Mouse (Mus musculus): ENCODE measurements around the gene Atp5h. TPM values are rescaled to one million over a fixed set of nuclear protein-coding genes. Genes with fewer than 3 reads are reported as not detected.
"Not testable (repeated sequence)": the region's sequence is repeated elsewhere in the genome, so short reads cannot be mapped to it uniquely, and the experiment has no call there.

Gene Atp5h
- 553 to 728 TPM (median 631 TPM) in 3 replicates for total RNA-seq (2017)

DNA sequence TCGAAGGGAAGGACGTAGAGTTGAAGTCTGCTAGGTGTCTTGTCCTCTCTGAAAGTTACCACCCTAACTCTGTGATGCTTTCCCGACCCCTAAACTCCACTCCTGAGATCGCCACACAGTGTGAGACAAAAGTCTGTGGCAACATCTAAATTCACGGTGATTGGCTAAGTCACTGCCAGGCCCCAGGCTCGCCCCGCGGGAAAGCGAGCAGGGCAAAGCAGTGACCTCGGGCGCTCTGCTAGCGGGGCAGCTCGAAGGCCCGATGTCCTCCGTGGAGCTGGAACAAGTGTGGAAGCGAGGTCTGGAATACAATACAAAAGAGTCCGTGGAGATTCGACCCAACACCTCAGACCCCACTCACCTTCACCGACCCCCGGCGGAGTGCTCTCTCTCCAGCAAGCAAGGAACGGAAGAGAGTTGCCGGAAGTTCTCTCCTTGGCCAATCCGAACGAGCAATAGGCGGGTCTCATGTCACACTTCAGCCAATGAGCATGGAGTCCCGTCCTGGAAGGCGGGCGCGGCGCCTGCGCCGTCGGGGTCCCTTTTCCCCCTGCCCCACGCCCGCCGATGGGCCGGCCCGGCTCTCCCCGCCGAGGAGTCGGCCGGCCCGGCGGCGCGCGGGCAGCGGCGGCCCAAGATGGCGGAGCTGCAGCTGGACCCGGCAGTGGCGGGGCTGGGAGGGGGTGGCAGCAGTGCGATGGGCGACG, at the start of gene Atp5h, which contains the start of gene Kctd2:
Gene Atp5h (minus strand): TSS at position 432 of the 707 bp plus-strand sequence.
Gene Kctd2 (plus strand): TSS at position 598 of the 707 bp plus-strand sequence.
- ATAC-seq (replicated peaks; ENCODE audit: insufficient number of reproducible peaks, low FRiP score, low TSS enrichment, poor library complexity, severe bottlenecking), result peak; percentile 96

DNA sequence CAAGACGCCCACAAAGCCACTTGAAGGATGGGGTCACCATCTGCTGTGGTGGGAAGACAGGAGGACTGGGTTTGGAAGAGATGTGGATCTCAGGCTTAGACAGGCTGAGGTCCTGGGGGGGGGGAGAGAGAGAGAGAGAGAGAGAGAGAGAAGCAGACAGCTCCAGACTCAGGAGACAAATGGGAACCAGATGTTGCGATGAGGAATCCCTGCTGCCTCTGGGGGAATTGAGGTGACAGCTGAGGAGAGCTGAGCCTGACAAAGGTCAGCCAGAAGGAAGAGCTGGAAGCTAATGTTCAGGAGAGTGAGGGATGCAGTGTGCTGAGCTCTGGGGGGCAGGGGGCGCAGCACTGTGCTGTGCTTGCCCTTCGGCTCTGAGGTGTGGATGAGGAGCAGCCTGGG, 47.5 kb upstream of the Atp5h start:
- no peak for ATAC-seq (replicated peaks; ENCODE audit: insufficient number of reproducible peaks, low FRiP score, low TSS enrichment, poor library complexity, severe bottlenecking)

DNA sequence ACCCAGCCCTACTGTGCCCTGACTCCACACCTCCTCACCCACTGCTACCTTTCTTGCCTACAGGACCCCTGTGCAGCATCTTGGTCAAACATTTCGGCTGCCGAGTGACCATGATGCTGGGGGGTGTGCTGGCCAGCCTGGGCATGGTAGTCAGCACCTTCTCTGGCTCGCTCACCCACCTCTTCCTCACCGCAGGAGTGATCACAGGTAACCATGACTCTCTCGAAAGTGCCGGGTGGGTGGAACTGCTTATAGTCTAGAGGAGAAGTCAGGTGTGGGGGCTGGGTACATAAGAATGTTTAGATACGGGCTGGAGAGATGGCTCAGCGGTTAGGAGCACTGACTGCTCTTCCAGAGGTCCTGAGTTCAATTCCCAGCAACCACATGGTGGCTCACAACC, 45.1 kb upstream of the Atp5h start:
- no peak for ATAC-seq (replicated peaks; ENCODE audit: insufficient number of reproducible peaks, low FRiP score, low TSS enrichment, poor library complexity, severe bottlenecking)

- ATAC-seq (replicated peaks; ENCODE audit: insufficient number of reproducible peaks, low FRiP score, low TSS enrichment, poor library complexity, severe bottlenecking), result no peak
These were observed 43.6 kb upstream of the Atp5h start for GRCm38 (mm10) chr11:115463397-115463796.

DNA sequence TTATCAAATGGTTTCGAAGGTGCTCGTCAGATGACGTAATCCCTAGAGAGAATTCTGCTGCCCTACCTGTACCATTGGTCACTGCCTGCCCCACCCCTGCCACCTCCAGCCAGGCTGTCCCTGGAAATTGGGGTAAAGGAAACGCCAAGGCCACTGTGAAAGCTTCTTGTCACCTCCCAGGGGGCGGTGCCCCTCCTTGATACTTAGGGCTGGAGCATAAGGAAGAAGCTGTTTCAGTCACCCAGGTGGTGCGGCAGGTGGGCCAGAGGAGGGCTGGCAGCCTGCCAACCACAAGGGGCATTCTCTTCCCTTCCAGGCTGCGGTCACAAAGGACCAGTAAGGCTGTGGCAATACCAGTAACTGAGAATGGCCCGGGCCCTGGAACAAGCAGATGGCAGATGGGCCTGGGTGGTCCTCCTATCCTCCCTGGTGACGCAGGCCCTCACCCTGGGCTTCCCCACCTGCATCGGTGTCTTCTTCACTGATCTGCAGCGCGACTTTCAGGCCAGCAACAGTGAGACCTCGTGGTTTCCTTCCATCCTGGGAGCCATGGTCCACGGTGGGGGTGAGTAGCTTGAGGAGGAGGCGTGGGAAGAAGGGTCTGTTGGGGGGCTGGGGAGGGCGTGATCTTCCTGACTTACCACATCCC, 42.6 kb upstream of the Atp5h start, which contains the start of gene Slc16a5:
Gene Slc16a5 (plus strand): TSS at position 232 of the 649 bp plus-strand sequence.
- ATAC-seq (replicated peaks; ENCODE audit: insufficient number of reproducible peaks, low FRiP score, low TSS enrichment, poor library complexity, severe bottlenecking), result no peak

GRCm38 (mm10) chr11:115461846-115462242, 42.1 kb upstream of the Atp5h start:
- no peak for ATAC-seq (replicated peaks; ENCODE audit: insufficient number of reproducible peaks, low FRiP score, low TSS enrichment, poor library complexity, severe bottlenecking)

DNA sequence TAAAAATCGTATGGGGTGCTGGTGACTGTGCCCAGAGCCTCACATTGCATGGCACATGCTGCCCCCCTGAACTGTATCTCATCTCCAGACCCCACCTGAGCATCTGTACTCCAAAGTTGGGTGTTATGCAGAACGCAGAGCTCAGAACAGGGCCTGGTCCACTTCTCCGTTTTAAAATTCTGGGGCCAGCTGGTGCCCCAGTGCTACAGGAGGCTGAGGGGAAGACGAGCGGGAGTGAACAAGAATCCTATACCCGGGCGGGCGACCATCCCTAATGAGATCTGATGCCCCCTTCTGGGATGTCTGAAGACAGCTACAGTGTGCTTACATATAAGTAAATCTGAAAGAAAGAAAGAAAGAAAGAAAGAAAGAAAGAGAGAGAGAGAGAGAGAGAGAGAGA, 41.2 kb upstream of the Atp5h start:
- ATAC-seq (replicated peaks; ENCODE audit: insufficient number of reproducible peaks, low FRiP score, low TSS enrichment, poor library complexity, severe bottlenecking), result no peak

- no peak for ATAC-seq (replicated peaks; ENCODE audit: insufficient number of reproducible peaks, low FRiP score, low TSS enrichment, poor library complexity, severe bottlenecking)
These were observed 37.6 kb upstream of the Atp5h start for GRCm38 (mm10) chr11:115457405-115457804.

DNA sequence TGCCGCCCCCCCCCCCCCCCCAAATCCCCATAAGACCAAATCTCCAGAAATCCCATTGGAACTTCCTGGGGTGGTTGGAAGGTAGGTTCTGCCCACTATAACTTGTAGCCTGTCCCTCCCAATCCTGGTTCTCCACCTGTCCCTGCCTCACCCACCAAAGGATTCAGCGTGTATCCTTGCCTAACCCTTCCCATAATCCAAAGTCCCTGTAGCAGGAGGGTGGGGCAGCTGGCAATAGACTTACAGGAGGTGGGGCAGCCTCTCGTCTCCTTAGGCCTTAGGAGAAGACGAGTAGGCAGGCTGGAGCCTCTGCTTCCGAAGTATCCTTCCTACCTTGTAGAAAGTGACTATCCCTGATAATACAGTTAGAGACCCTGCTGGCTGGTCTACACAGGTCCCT, 36.4 kb upstream of the Atp5h start:
- ATAC-seq (replicated peaks; ENCODE audit: insufficient number of reproducible peaks, low FRiP score, low TSS enrichment, poor library complexity, severe bottlenecking), result no peak

GRCm38 (mm10) chr11:115455619-115456018, 35.9 kb upstream of the Atp5h start:
- no peak for ATAC-seq (replicated peaks; ENCODE audit: insufficient number of reproducible peaks, low FRiP score, low TSS enrichment, poor library complexity, severe bottlenecking)

- not testable (repeated sequence) for ATAC-seq (replicated peaks; ENCODE audit: insufficient number of reproducible peaks, low FRiP score, low TSS enrichment, poor library complexity, severe bottlenecking)
These were observed 35.1 kb upstream of the Atp5h start for GRCm38 (mm10) chr11:115454822-115455221.

DNA sequence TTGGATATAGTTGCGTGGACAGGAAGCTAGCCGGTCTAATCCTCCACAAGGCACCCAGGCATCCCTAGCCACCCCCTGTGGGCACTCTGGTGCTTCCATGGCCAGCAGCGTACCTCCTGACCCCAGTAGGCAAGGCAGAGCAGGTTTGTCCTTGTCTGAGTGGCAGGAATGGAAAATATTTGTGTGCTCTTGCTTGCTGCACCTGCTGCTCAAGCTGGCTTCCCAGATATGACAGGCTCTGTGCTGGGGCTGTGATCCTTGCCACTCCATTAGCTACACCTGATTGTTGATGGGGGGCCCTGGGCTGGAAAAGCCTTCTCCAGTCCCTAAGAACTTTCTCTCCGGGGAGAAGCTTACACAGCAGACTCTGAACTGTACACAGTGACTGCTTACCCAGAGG, 33.5 kb upstream of the Atp5h start:
- ATAC-seq (replicated peaks; ENCODE audit: insufficient number of reproducible peaks, low FRiP score, low TSS enrichment, poor library complexity, severe bottlenecking), result no peak

DNA sequence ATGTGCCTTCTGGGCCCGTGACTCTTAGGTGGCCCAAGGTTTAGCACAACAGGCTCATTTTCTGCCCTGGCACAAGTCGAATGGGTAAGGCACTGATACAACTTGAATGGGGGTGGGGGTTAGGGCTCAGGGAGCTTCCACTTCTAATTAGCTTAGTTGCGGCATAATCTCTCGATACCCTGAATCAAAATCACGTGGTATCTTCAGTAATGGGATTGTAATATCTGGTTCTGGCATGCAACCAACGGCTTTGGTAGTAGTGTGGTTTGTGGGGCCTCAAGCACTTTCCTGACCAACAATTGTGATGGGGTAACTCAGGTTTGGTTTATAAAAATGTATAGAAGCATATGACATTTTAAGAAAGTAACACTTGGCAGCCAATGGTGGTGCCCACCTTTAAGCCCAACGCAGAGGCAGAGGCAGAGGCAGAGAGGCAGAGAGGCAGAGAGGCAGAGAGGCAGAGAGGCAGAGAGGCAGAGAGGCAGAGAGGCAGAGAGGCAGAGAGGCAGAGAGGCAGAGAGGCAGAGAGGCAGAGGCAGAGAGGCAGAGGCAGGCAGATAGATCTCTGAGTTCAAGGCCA, 32.6 kb upstream of the Atp5h start:
- no peak for ATAC-seq (replicated peaks; ENCODE audit: insufficient number of reproducible peaks, low FRiP score, low TSS enrichment, poor library complexity, severe bottlenecking)

- ATAC-seq (replicated peaks; ENCODE audit: insufficient number of reproducible peaks, low FRiP score, low TSS enrichment, poor library complexity, severe bottlenecking), result no peak
These were observed 32.0 kb upstream of the Atp5h start for GRCm38 (mm10) chr11:115451781-115452241.

- ATAC-seq (replicated peaks; ENCODE audit: insufficient number of reproducible peaks, low FRiP score, low TSS enrichment, poor library complexity, severe bottlenecking), result no peak
These were observed 30.4 kb upstream of the Atp5h start for GRCm38 (mm10) chr11:115450176-115450575.

DNA sequence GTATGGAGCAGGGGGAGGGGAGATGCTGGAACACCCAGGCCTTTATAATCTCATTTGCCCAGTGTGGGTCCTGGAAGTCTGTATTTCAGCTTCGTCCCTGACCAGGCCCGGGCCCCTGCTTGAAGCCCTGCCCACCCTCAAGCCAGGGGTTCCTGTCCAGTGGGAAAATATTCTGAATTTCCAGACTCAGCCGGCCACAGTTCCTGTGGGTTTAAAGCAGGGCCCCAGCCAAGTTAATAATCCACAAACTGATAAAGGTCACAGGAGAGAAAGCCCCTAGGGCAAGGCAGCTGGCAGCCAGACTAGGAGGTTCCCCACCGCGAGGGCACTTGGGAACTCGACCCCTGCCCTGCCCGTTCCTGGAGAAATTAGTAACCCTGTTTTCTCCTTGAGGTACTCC, 29.2 kb upstream of the Atp5h start:
- no peak for ATAC-seq (replicated peaks; ENCODE audit: insufficient number of reproducible peaks, low FRiP score, low TSS enrichment, poor library complexity, severe bottlenecking)

DNA sequence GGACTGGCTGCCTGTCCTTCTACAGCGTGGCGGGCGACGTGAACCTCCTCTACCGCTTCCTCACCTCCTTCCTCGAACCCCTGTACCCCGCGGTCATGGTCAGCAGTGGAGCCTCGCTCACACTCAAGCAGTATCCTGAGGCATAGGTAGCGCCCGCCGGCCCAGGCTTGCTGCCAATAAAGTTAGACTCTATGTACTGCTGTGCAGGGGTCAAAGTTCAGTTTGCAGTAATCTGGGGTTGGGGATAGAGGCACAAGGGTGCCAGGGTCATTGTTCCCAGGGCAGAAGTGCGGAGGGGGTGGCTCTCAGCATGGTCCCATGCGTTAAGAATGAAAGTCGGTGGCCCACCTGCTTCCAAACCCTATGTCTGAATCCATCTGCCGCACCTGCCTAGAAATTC, 28.3 kb upstream of the Atp5h start:
- no peak for ATAC-seq (replicated peaks; ENCODE audit: insufficient number of reproducible peaks, low FRiP score, low TSS enrichment, poor library complexity, severe bottlenecking)

DNA sequence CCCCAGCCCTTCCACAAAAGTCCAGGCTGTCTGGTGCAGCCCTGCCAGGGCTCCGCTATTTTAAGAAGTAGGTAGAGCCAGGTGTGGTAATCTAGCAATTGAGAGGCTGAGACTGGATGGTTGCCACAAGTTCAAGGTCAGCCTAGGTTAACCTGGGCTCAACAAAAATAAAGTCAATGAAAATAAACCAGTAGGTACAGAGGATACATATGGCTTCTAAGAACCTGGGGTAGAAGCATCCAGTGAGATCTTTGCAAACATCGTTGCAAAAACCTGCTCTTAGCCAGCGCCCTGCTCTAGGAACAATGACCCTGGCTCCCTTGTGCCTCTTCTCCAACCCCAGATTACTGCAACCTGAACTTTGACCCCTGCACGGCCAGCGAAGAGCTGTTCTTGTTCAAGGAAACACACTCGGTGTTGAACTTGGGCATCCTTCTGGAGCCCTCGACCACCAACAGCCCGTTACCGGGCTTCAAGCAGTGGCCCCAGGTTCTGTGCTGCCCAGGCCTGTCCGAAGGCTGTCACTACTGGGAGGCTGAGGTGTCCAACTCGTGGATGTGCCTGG, 27.6 kb upstream of the Atp5h start:
- no peak for ATAC-seq (replicated peaks; ENCODE audit: insufficient number of reproducible peaks, low FRiP score, low TSS enrichment, poor library complexity, severe bottlenecking)

GRCm38 (mm10) chr11:115446906-115447305, 27.1 kb upstream of the Atp5h start:
- ATAC-seq (replicated peaks; ENCODE audit: insufficient number of reproducible peaks, low FRiP score, low TSS enrichment, poor library complexity, severe bottlenecking), result no peak
